Mouse (Mus musculus) lung, postnatal 0 days (tissue): Measurements from ENCODE around the gene Mpnd. TPM values are rescaled to one million over a fixed set of nuclear protein-coding genes. Genes with fewer than 3 reads are reported as not detected.

Experiments used
- ATAC-seq: fragments of 200-750 bp; cut with Nextera tagmentation; 2 replicates; pipeline ENCODE4 v1.8.0; 2017; ENCODE audit warnings: moderate library complexity
- DNase-seq: peaks from one replicate; pipeline ENCODE4 v3.0.0-alpha.2; 2016; ENCODE audit warnings: low spot score
- H3K27ac ChIP-seq: fragments of 300-500 bp; sonication (generic); 2 replicates; pipeline ENCODE4 v1.5.1; 2014; ENCODE audit warnings: antibody characterized with exemption, mild to moderate bottlenecking, low read length, mixed read lengths
- H3K27me3 ChIP-seq: fragments of 300-500 bp; sonication (generic); replicated peaks from 2 replicates; pipeline ENCODE4 v1.6.1; 2014; ENCODE audit warnings: low read length, mixed read lengths; ENCODE audit not compliant: insufficient read depth
- H3K36me3 ChIP-seq: fragments of 300-500 bp; sonication (generic); 2 replicates; pipeline ENCODE4 v1.6.1; 2014; ENCODE audit warnings: low read length, mixed read lengths; ENCODE audit not compliant: insufficient read depth
- H3K4me1 ChIP-seq: fragments of 300-500 bp; sonication (generic); 2 replicates; pipeline ENCODE4 v1.6.1; 2014; ENCODE audit warnings: antibody characterized with exemption, low read depth, low read length, mixed read lengths; ENCODE audit not compliant: insufficient read depth
- H3K4me2 ChIP-seq: fragments of 300-500 bp; sonication (generic); replicated peaks from 2 replicates; pipeline ENCODE4 v1.6.1; 2014; ENCODE audit warnings: low read depth, mild to moderate bottlenecking, low read length, moderate library complexity, mixed read lengths
- H3K4me3 ChIP-seq: fragments of 300-500 bp; sonication (generic); 2 replicates; pipeline ENCODE4 v1.5.1; 2014; ENCODE audit warnings: low read depth, low read length
- H3K9ac ChIP-seq: fragments of 300-500 bp; sonication (generic); replicated peaks from 2 replicates; pipeline ENCODE4 v1.6.1; 2014; ENCODE audit warnings: low read depth, mild to moderate bottlenecking
- H3K9me3 ChIP-seq: fragments of 300-500 bp; sonication (generic); 2 replicates; pipeline ENCODE4 v1.6.1; 2016; ENCODE audit warnings: low read length, mixed read lengths
- CTCF ChIP-seq: IDR thresholded peaks from 2 replicates; pipeline ENCODE4 v1.5.1; 2016; ENCODE audit warnings: antibody characterized with exemption, mild to moderate bottlenecking
- EP300 ChIP-seq: IDR thresholded peaks from 2 replicates; pipeline ENCODE4 v1.6.1; 2016; ENCODE audit warnings: antibody characterized with exemption, mild to moderate bottlenecking, control low read depth
- WGBS: fragments of 180-500 bp; shearing (Covaris S2); extraction: QIAGEN DNeasy Blood & Tissue Kit; methylation state at CpG from one replicate; pipeline ENCODE4 v1.1.7; 2014; 5-methylcytosine and 5-hydroxymethylcytosine counted together
- polyA plus RNA-seq: library from polyadenylated mRNA; unstranded; fragments of >200 nt; fragmentation: Nextera tagmentation; extraction: Ambion mirVana; gene quantifications from 2 replicates; pipeline ENCODE4 v1.2.1, GENCODE M21; 2015

Gene Mpnd
- polyA plus RNA-seq, 1 experiment from 2014 or later = 38.5 TPM

DNA sequence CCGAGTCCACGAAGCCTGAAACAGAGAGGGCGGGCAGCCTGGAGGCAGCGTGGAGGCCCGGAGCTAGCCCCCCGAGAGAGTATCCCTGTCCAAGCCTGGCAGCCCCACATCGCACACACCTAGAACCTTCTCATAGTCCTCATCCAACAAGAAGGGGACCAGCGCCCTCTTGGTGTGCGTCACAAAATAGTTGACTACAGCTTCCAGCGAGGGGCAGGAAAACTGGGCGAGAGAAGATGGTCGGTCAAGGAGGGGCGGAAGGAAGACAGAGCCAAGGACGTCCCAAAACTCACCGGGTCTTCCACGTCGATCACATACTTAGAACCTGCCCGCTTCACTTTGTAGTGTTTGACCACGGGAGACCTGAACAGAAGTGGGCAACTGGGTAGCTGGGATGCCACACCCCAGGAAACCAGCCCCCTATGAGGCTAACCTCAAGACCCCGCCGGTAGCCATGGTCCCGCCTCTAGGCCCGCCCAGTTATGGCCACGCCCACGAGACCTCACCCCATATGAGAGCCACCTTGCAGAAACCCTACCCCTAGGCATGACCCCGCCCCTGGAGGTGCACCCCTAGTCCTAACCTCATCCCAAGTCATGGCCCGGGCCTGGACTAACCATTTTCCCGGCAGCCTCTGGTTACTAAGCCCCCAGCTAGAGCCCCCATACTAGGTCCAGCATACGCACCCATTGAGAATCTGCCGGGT lies 5.6 kb upstream of the Mpnd start:
- no peak overlapping the region for H3K4me3 ChIP-seq
- DNase-seq (no peak), ATAC-seq (no peak)
- H3K4me1 ChIP-seq = no peaks in the 10 kb centered on the region
- TF ChIP-seq EP300 (no peak), CTCF (0 out of 2 replicates have a peak, but pooled peaks have one; percentile 7)
- H3K27ac ChIP-seq = no peak overlapping the region
- no peaks in the 10 kb centered on the region for H3K9me3 ChIP-seq
- no peaks in the 10 kb centered on the region for H3K27me3 ChIP-seq
- WGBS = 19% methylated on average over 30 of the region's 30 CpGs
- H3K36me3 ChIP-seq = 0 out of 2 replicates have a peak, but pooled peaks cover 6% of the 10 kb centered on the region
- H3K9ac ChIP-seq = no peak overlapping the region
- no peak overlapping the region for H3K4me2 ChIP-seq

DNA sequence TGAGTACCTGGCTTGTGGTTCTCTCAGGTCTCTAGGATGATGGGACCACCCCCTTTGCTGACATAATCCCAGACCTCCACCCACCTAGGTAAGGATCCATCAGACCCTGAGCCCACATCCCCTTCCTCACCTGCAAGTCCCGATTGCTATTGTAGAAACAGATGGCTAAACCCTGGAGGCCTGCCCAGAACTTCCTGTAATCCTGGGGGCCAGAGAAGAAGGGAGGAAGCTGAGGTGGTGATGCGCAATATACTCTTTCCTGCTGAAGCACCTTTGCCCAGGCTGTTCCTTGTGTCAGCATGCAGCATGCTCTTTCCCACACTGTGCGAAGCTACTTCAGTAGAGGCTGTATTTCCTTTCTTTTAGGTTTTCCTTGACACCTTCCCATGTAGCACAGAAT lies 2.5 kb upstream of the Mpnd start:
- WGBS = 70% methylated on average over 3 of the region's 3 CpGs
- ATAC-seq (no peak), DNase-seq (no peak)
- Histone ChIP-seq H3K9me3 (no peaks in the 10 kb centered on the region), H3K36me3 (0 out of 2 replicates have a peak, but pooled peaks cover 6% of the 10 kb centered on the region), H3K27me3 (no peaks in the 10 kb centered on the region), H3K27ac (no peak overlapping the region), H3K9ac (no peak overlapping the region), H3K4me3 (no peak overlapping the region), H3K4me2 (no peak overlapping the region), H3K4me1 (peaks cover 7% of the 10 kb centered on the region; the same call in 1 of the 2 replicates)
- TF ChIP-seq CTCF (no peak), EP300 (no peak)

DNA sequence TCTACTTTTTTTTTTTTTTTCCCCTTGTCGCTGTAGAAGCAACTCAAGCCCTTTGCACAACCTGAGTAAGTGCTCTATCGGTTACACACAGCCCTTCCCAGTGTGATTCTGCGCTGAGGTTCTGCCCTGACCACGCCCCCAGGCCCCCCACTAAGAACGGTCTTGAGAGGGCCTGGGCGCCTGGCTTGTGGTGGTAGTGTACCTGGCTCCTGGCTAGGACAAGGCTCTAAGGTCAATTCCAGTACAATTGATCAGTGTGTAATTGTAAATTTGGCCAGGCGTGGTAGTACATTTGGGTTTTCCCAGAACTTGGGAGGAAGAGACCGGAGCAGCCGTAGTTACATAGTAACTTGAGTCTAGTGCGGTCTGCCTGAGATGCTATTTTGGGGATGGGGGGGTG lies 1.4 kb downstream of the Mpnd start:
- 47% methylated on average over 10 of the region's 10 CpGs for WGBS
- Histone ChIP-seq H3K27ac (no peak overlapping the region), H3K4me1 (peaks cover 18% of the 10 kb centered on the region; the same call in 1 of the 2 replicates), H3K27me3 (no peaks in the 10 kb centered on the region), H3K9me3 (no peaks in the 10 kb centered on the region), H3K36me3 (no peaks in the 10 kb centered on the region), H3K4me3 (no peak overlapping the region), H3K9ac (no peak overlapping the region), H3K4me2 (no peak overlapping the region)
- DNase-seq = no peak
- TF ChIP-seq EP300 (no peak), CTCF (no peak)
- ATAC-seq = no peak

DNA sequence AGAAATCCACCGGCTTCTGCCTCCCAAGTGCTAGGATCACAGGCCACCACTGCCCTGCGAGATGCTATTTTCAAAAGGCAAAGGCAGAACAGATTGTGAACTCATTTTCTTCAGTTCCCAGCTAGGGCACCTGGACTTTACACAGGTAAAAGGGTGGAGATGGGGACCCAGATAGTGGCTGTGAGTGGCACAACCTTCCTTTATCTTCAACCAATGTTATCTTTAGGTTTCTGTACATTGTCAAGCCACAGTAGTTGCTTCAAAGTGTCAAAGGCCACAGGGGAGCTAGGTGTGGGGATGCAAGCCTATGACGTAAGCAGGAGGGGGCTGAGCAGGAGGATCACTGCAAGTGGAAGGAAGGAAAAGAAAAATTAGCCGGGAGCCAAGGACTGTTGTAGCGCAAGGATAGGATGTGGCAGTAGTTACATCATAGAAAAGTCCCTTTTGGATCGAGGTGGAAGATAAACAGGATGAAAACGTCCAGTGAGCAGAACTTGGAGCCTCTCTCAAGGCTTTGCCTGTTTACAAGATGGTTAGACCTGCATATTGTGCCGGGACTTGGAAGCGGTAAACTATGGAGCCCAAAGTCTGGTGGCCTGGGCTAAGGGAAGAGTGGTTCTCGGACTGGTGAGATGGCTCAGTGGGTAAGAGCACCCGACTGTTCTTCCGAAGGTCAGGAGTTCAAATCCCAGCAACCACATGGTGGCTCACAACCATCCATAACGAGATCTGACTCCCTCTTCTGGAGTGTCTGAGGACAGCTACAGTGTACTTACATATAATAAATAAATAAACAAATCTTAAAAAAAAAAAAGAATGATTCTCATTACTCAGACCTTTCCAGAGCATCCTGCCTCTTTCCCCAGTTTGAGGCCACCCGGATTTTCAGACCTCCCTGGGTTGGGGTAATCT lies 2.2 kb downstream of the Mpnd start:
- Histone ChIP-seq H3K4me2 (0 out of 2 replicates have a peak overlapping the region, but pooled peaks have one; percentile 99), H3K36me3 (no peaks in the 10 kb centered on the region), H3K27ac (peak overlapping the region; percentile 66), H3K9ac (no peak overlapping the region), H3K4me1 (peaks cover 18% of the 10 kb centered on the region; the same call in 1 of the 2 replicates), H3K9me3 (no peaks in the 10 kb centered on the region), H3K27me3 (no peaks in the 10 kb centered on the region), H3K4me3 (no peak overlapping the region)
- TF ChIP-seq EP300 = no peak
- no peak for TF ChIP-seq CTCF
- 15% methylated on average over 13 of the region's 14 CpGs for WGBS
- ATAC-seq (peak; percentile 5), DNase-seq (peak; percentile 30)

DNA sequence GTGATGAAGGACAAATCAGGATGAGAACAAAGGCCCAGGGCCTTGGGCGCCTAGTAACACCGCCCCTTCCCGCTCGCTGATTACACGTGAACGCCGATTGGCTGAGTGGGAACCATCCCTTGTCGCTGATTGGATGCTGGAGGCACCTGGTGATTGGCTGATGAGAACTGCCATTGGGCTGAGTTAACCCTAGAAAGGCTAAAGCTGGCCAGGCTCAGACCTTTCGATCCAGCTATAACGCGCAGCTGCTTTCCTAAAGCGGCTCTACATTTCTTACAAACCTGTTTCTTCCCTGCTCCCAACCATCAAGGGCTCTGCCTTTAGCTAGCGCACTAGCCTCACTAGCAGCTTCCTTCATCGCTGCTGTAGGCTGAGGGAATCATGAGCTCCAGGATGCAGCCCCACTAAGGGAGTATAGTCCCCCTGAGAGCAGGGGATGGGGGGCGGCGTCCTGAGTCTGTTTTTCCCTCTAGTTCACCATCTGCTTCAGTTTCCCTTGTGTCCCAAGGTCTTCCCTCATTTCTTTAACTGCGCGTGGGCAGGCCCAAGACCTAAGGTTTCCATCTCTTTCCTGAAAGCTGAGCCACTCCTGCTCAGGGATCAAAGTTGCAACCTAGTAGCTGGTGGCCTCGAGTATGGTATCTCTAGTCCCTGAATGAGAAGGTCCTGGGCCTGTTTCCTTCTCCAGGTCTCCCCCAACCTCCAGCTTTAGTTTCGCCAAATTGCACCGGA lies 3.0 kb downstream of the Mpnd start:
- no peaks in the 10 kb centered on the region for H3K9me3 ChIP-seq
- H3K36me3 ChIP-seq = no peaks in the 10 kb centered on the region
- H3K9ac ChIP-seq = peak overlapping the region; percentile 46
- H3K27ac ChIP-seq = peak overlapping the region; percentile 81
- DNase-seq (peak; percentile 97), ATAC-seq (peak; percentile 93)
- peaks cover 18% of the 10 kb centered on the region; the same call in 1 of the 2 replicates for H3K4me1 ChIP-seq
- WGBS = under 1% methylated on average over 21 of the region's 21 CpGs
- H3K4me2 ChIP-seq = peak overlapping the region; percentile 99
- peak overlapping the region; percentile 92 for H3K4me3 ChIP-seq
- TF ChIP-seq CTCF (no peak), EP300 (no peak)
- H3K27me3 ChIP-seq = no peaks in the 10 kb centered on the region
